Mouse (Mus musculus): ENCODE data around the gene Tcaf2. TPM values are rescaled to one million over a fixed set of nuclear protein-coding genes. Genes with fewer than 3 reads are reported as not detected.
A peak's percentile ranks its signal among the peaks of the same experiment; 100 is the strongest.

The Tcaf2 gene
- polyA plus RNA-seq, 1 experiment, result not detected

GRCm38 (mm10) chr6:42634393-42634792 lies 10.7 kb downstream of the Tcaf2 start:
- no peak overlapping the region for H3K27ac ChIP-seq (ENCODE audit: insufficient read depth, low read depth, low read length)
- no peaks in the 10 kb centered on the region for H3K4me1 ChIP-seq (ENCODE audit: control insufficient read depth, insufficient read depth, low read length)
- TF ChIP-seq CTCF (IDR thresholded peaks at IDR 0.05; ENCODE audit: low read depth, low read length) (no peak), POLR2A (IDR thresholded peaks at IDR 0.05; ENCODE audit: borderline replicate concordance, low read depth, low read length) (no peak)
- H3K4me3 ChIP-seq (ENCODE audit: insufficient read depth, low read length), result no peak overlapping the region

- Histone ChIP-seq H3K4me3 (ENCODE audit: insufficient read depth, low read length) (no peak overlapping the region), H3K27ac (ENCODE audit: insufficient read depth, low read depth, low read length) (no peak overlapping the region), H3K4me1 (ENCODE audit: control insufficient read depth, insufficient read depth, low read length) (no peaks in the 10 kb centered on the region)
- TF ChIP-seq CTCF (IDR thresholded peaks at IDR 0.05; ENCODE audit: low read depth, low read length), result no peak
- no peak for TF ChIP-seq POLR2A (IDR thresholded peaks at IDR 0.05; ENCODE audit: borderline replicate concordance, low read depth, low read length)
Observed at GRCm38 (mm10) chr6:42631395-42631794, 13.7 kb downstream of the Tcaf2 start.

- Histone ChIP-seq H3K4me1 (ENCODE audit: control insufficient read depth, insufficient read depth, low read length) (no peaks in the 10 kb centered on the region), H3K4me3 (ENCODE audit: insufficient read depth, low read length) (no peak overlapping the region), H3K27ac (ENCODE audit: insufficient read depth, low read depth, low read length) (no peak overlapping the region)
- TF ChIP-seq CTCF (IDR thresholded peaks at IDR 0.05; ENCODE audit: low read depth, low read length) (no peak), POLR2A (IDR thresholded peaks at IDR 0.05; ENCODE audit: borderline replicate concordance, low read depth, low read length) (no peak)
Observed at GRCm38 (mm10) chr6:42616904-42617303, 28.1 kb downstream of the Tcaf2 start.

- no peak for TF ChIP-seq POLR2A (IDR thresholded peaks at IDR 0.05; ENCODE audit: borderline replicate concordance, low read depth, low read length)
- TF ChIP-seq CTCF (IDR thresholded peaks at IDR 0.05; ENCODE audit: low read depth, low read length), result no peak
- no peak overlapping the region for H3K27ac ChIP-seq (ENCODE audit: insufficient read depth, low read depth, low read length)
- H3K4me1 ChIP-seq (ENCODE audit: control insufficient read depth, insufficient read depth, low read length), result no peaks in the 10 kb centered on the region
Observed at GRCm38 (mm10) chr6:42612218-42612617, 32.8 kb downstream of the Tcaf2 start.

GRCm38 (mm10) chr6:42610954-42611522 lies 34.0 kb downstream of the Tcaf2 start:
- TF ChIP-seq POLR2A (IDR thresholded peaks at IDR 0.05; ENCODE audit: borderline replicate concordance, low read depth, low read length) (no peak), CTCF (IDR thresholded peaks at IDR 0.05; ENCODE audit: low read depth, low read length) (no peak)
- H3K4me1 ChIP-seq (ENCODE audit: control insufficient read depth, insufficient read depth, low read length), result no peaks in the 10 kb centered on the region
- H3K4me3 ChIP-seq (ENCODE audit: insufficient read depth, low read length), result no peak overlapping the region
- H3K27ac ChIP-seq (ENCODE audit: insufficient read depth, low read depth, low read length), result no peak overlapping the region

More at GRCm38 (mm10) chr6:42612218-42612617, 32.8 kb downstream of the Tcaf2 start:
- H3K4me3 ChIP-seq (ENCODE audit: insufficient read depth, low read length), result no peak overlapping the region

- H3K4me3 ChIP-seq (ENCODE audit: insufficient read depth, low read length), result no peak within 1 kb of the TSS
- H3K4me1 ChIP-seq (ENCODE audit: control insufficient read depth, insufficient read depth, low read length), result no peaks in the 10 kb centered on the region
- TF ChIP-seq POLR2A (IDR thresholded peaks at IDR 0.05; ENCODE audit: borderline replicate concordance, low read depth, low read length), result no peak
- no peak for TF ChIP-seq CTCF (IDR thresholded peaks at IDR 0.05; ENCODE audit: low read depth, low read length)
- no peak within 1 kb of the TSS for H3K27ac ChIP-seq (ENCODE audit: insufficient read depth, low read depth, low read length)
Observed at GRCm38 (mm10) chr6:42597592-42597991, 47.5 kb downstream of the Tcaf2 start, which contains the start of gene Tcaf3. Gene Tcaf3 (minus strand): TSS chr6:42597692.

GRCm38 (mm10) chr6:42593138-42593882 lies 51.7 kb downstream of the Tcaf2 start:
- Histone ChIP-seq H3K4me1 (ENCODE audit: control insufficient read depth, insufficient read depth, low read length) (no peaks in the 10 kb centered on the region), H3K4me3 (ENCODE audit: insufficient read depth, low read length) (no peak overlapping the region), H3K27ac (ENCODE audit: insufficient read depth, low read depth, low read length) (no peak overlapping the region)
- TF ChIP-seq POLR2A (IDR thresholded peaks at IDR 0.05; ENCODE audit: borderline replicate concordance, low read depth, low read length), result no peak
- TF ChIP-seq CTCF (IDR thresholded peaks at IDR 0.05; ENCODE audit: low read depth, low read length), result no peak

GRCm38 (mm10) chr6:42586569-42586968 lies 58.5 kb downstream of the Tcaf2 start:
- no peak overlapping the region for H3K27ac ChIP-seq (ENCODE audit: insufficient read depth, low read depth, low read length)
- no peak overlapping the region for H3K4me3 ChIP-seq (ENCODE audit: insufficient read depth, low read length)
- TF ChIP-seq CTCF (IDR thresholded peaks at IDR 0.05; ENCODE audit: low read depth, low read length) (no peak), POLR2A (IDR thresholded peaks at IDR 0.05; ENCODE audit: borderline replicate concordance, low read depth, low read length) (no peak)
- no peaks in the 10 kb centered on the region for H3K4me1 ChIP-seq (ENCODE audit: control insufficient read depth, insufficient read depth, low read length)

- Histone ChIP-seq H3K27ac (ENCODE audit: insufficient read depth, low read depth, low read length) (no peak overlapping the region), H3K4me1 (ENCODE audit: control insufficient read depth, insufficient read depth, low read length) (no peaks in the 10 kb centered on the region), H3K4me3 (ENCODE audit: insufficient read depth, low read length) (no peak overlapping the region)
- TF ChIP-seq POLR2A (IDR thresholded peaks at IDR 0.05; ENCODE audit: borderline replicate concordance, low read depth, low read length), result no peak
- peak; percentile 74 for TF ChIP-seq CTCF (IDR thresholded peaks at IDR 0.05; ENCODE audit: low read depth, low read length)
Observed at GRCm38 (mm10) chr6:42583488-42583872, 61.6 kb downstream of the Tcaf2 start.

- TF ChIP-seq POLR2A (IDR thresholded peaks at IDR 0.05; ENCODE audit: borderline replicate concordance, low read depth, low read length), result no peak
- TF ChIP-seq CTCF (IDR thresholded peaks at IDR 0.05; ENCODE audit: low read depth, low read length), result no peak
- no peaks in the 10 kb centered on the region for H3K4me1 ChIP-seq (ENCODE audit: control insufficient read depth, insufficient read depth, low read length)
- H3K27ac ChIP-seq (ENCODE audit: insufficient read depth, low read depth, low read length), result no peak overlapping the region
- no peak overlapping the region for H3K4me3 ChIP-seq (ENCODE audit: insufficient read depth, low read length)
Observed at GRCm38 (mm10) chr6:42582741-42583487, 62.1 kb downstream of the Tcaf2 start.
